ENCODE assay signal across 27 mouse cellular contexts in genomic region chr9:9267606-9268601, GRCm38 (mm10). TPM values are rescaled to one million over a fixed set of nuclear protein-coding genes. Genes with fewer than 3 reads are reported as not detected.
DNase-seq lines count a peak whose midpoint lies in the region; ATAC-seq and TF ChIP-seq lines count a peak whose summit lies in the region.
"Had no signal": no experiment of that assay in that cellular context is flagged by ENCODE, and none has a peak within 500 bp of the region (broad histone marks: within the 10 kb centered on the region; RNA-seq: fewer than 3 reads in every experiment).

No protein-coding gene starts in this region.

- no peak overlapping the region for H3K9ac ChIP-seq in intestine, embryonic 15.5 days
- H3K9ac ChIP-seq: embryonic facial prominence, embryonic 13.5 days; hindbrain, embryonic 15.5 days; limb, embryonic 12.5 days; liver, embryonic 14.5 days; midbrain, embryonic 12.5 days; neural tube, embryonic 12.5 days had no signal

- no peak overlapping the region for H3K4me3 ChIP-seq in kidney, adult 2 months (ENCODE audit: insufficient read depth, low read depth, low read length)
- H3K4me3 ChIP-seq in E14TG2a.4 (replicated peaks; ENCODE audit: low read length), result 0 out of 2 replicates have a peak overlapping the region, but pooled peaks have one; percentile 13
- no peak overlapping the region for H3K4me3 ChIP-seq in intestine, embryonic 15.5 days (replicated peaks)
- H3K4me3 ChIP-seq: embryonic facial prominence, embryonic 13.5 days; erythroblast, embryonic 14.5 days; gastrocnemius, adult 2 months; heart, embryonic 10.5 days; hindbrain, embryonic 15.5 days; limb, embryonic 12.5 days; midbrain, embryonic 12.5 days; neural tube, embryonic 12.5 days had no signal

- H3K4me2 ChIP-seq in intestine, embryonic 15.5 days (replicated peaks), result no peak overlapping the region
- H3K4me2 ChIP-seq: embryonic facial prominence, embryonic 13.5 days; hindbrain, embryonic 15.5 days; limb, embryonic 12.5 days; midbrain, embryonic 12.5 days; neural tube, embryonic 12.5 days had no signal

- WGBS in kidney, adult 2 months, result 71% methylated on average over 6 of the region's 6 CpGs
- 79% methylated on average over 6 of the region's 6 CpGs for whole genome bisulfite sequencing in intestine, embryonic 15.5 days

- ATAC-seq in intestine, embryonic 15.5 days, result peak; percentile 77
- ATAC-seq: Patski had no signal

- no peaks in the 10 kb centered on the region for H3K36me3 ChIP-seq in kidney, adult 2 months (ENCODE audit: control insufficient read depth, insufficient read depth, low read length)
- peaks cover 6% of the 10 kb centered on the region; the same call in 1 of the 2 replicates for H3K36me3 ChIP-seq in E14TG2a.4 (ENCODE audit: insufficient read depth, low read length)
- H3K36me3 ChIP-seq in intestine, embryonic 15.5 days, result no peaks in the 10 kb centered on the region
- H3K36me3 ChIP-seq: embryonic facial prominence, embryonic 13.5 days; G1E; heart, embryonic 10.5 days; hindbrain, embryonic 15.5 days; limb, embryonic 12.5 days; midbrain, embryonic 12.5 days; neural tube, embryonic 12.5 days had no signal

- no peaks in the 10 kb centered on the region for H3K4me1 ChIP-seq in kidney, adult 2 months (ENCODE audit: control insufficient read depth, insufficient read depth, low read length)
- peaks cover 37% of the 10 kb centered on the region for H3K4me1 ChIP-seq in E14TG2a.4 (replicated peaks; ENCODE audit: low read depth, low read length)
- H3K4me1 ChIP-seq in intestine, embryonic 15.5 days (replicated peaks), result no peaks in the 10 kb centered on the region
- H3K4me1 ChIP-seq: heart, embryonic 10.5 days; hindbrain, embryonic 15.5 days; limb, embryonic 12.5 days had no signal

- no peak for TF ChIP-seq POLR2A in kidney, adult 2 months (IDR thresholded peaks at IDR 0.05; ENCODE audit: low read depth, low read length)

- TF ChIP-seq CTCF in kidney, adult 2 months (conservative IDR thresholded peaks at IDR 0.05; ENCODE audit: insufficient read depth, insufficient read length, low read depth, low read length), result no peak
- TF ChIP-seq CTCF in E14TG2a.4 (conservative IDR thresholded peaks at IDR 0.05; ENCODE audit: low read length), result no peak

- H3K27ac ChIP-seq in kidney, adult 2 months (ENCODE audit: insufficient read depth, low read depth, low read length), result no peak overlapping the region
- H3K27ac ChIP-seq in intestine, embryonic 15.5 days, result no peak overlapping the region
- H3K27ac ChIP-seq: embryonic facial prominence, embryonic 13.5 days; gastrocnemius, adult 2 months; heart, embryonic 10.5 days; hindbrain, embryonic 15.5 days; limb, embryonic 12.5 days; liver, embryonic 14.5 days; neural tube, embryonic 12.5 days had no signal

- H3K9me3 ChIP-seq in E14TG2a.4 (ENCODE audit: low read length), result peaks cover 9% of the 10 kb centered on the region
- no peaks in the 10 kb centered on the region for H3K9me3 ChIP-seq in intestine, embryonic 15.5 days
- H3K9me3 ChIP-seq: embryonic facial prominence, embryonic 13.5 days; G1E; heart, embryonic 10.5 days; hindbrain, embryonic 15.5 days; limb, embryonic 12.5 days; midbrain, embryonic 12.5 days; neural tube, embryonic 12.5 days had no signal

- DNase-seq in kidney, adult 2 months, result peak; percentile 20
- no peak for DNase-seq in kidney, adult 18-20 months
- DNase-seq in 3134 (ENCODE audit: extremely low read depth, insufficient read length, low spot score), result peak; percentile 12
- DNase-seq in embryo, embryonic 10.5 days (ENCODE audit: low spot score), result no peak
- no peak for DNase-seq in right cerebral cortex, postnatal 4 days
- DNase-seq in lung, adult 18-20 months, result no peak
- DNase-seq: cerebellum, adult 11-12 months; cerebellum, postnatal 25 days; embryo, embryonic 11 days; gastrocnemius, adult 2 months; heart, postnatal 4 days; kidney, postnatal 36 days; layer of hippocampus, postnatal 36 days; right cerebral cortex, postnatal 25 days; thymus, postnatal 25 days had no signal

- no peaks in the 10 kb centered on the region for H3K27me3 ChIP-seq in kidney, adult 2 months (replicated peaks; ENCODE audit: control insufficient read depth, insufficient read depth, low read length)
- H3K27me3 ChIP-seq in E14TG2a.4 (ENCODE audit: insufficient read depth, low read length), result no peaks in the 10 kb centered on the region
- H3K27me3 ChIP-seq in intestine, embryonic 15.5 days (replicated peaks), result no peaks in the 10 kb centered on the region
- H3K27me3 ChIP-seq: embryonic facial prominence, embryonic 13.5 days; hindbrain, embryonic 15.5 days; limb, embryonic 12.5 days; midbrain, embryonic 12.5 days; neural tube, embryonic 12.5 days; Patski had no signal

RNA-seq across cellular contexts. Expression of gene Arhgap42, which starts 29.0 kb away (rescaled TPM):
- 12.6 and 17.2 TPM in 2 replicates for polyA plus RNA-seq in kidney, adult 2 months (2012; rRNA removed)
- 34.5 and 43.0 TPM in 2 replicates for polyA plus RNA-seq in intestine, embryonic 15.5 days (2015; fragmentation: Nextera tagmentation; extraction: Ambion mirVana)
- polyA plus RNA-seq: G1E had no signal

Comparison
In these comparisons a context has a peak if more than half of its experiments do, and no peak if none do; other contexts are left out.
1. DNase-seq: peak in kidney, adult 2 months (single experiment) and 3134 (single experiment); none in kidney, adult 18-20 months (single experiment), embryo, embryonic 10.5 days (single experiment), right cerebral cortex, postnatal 4 days (single experiment) and lung, adult 18-20 months (0 of 2).